Mouse (Mus musculus) ES-E14 (cell line): Measurements from ENCODE around the gene Trpv2. TPM values are rescaled to one million over a fixed set of nuclear protein-coding genes. Genes with fewer than 3 reads are reported as not detected.
A peak's percentile ranks its signal among the peaks of the same experiment; 100 is the strongest.

Source experiments
- DNase-seq: peaks from one replicate; pipeline ENCODE4 v3.0.0-alpha.2; 2013; ENCODE audit warnings: low read depth, low spot score
- H3K27ac ChIP-seq: 2 replicates; pipeline ENCODE4 v1.5.1; 2012; ENCODE audit warnings: low read depth, mild to moderate bottlenecking, low read length, moderate library complexity, mixed read lengths; ENCODE audit not compliant: poor library complexity, insufficient read depth, severe bottlenecking
- H3K36me3 ChIP-seq: 2 replicates; pipeline ENCODE4 v1.6.1; 2012; ENCODE audit warnings: mild to moderate bottlenecking, low read length, moderate library complexity, mixed read lengths; ENCODE audit not compliant: control insufficient read depth, poor library complexity, insufficient read depth, severe bottlenecking
- H3K4me1 ChIP-seq, 2 experiments: fragments of 150-350 bp in 1 of 2; sonication (generic) in 1 of 2; 2 replicates each; pipeline ENCODE4 v1.6.1; 2012; ENCODE audit warnings: low read length in 2 of 2, mild to moderate bottlenecking in 1 of 2, mixed read lengths in 1 of 2; ENCODE audit not compliant: control insufficient read depth in 2 of 2, insufficient read depth in 2 of 2, poor library complexity in 1 of 2
- H3K4me3 ChIP-seq, 2 experiments: fragments of 150-350 bp in 1 of 2; sonication (generic) in 1 of 2; 2 replicates each; pipeline ENCODE4 v1.5.1; 2012; ENCODE audit warnings: low read length in 2 of 2, low read depth in 1 of 2, mild to moderate bottlenecking in 1 of 2, mixed read lengths in 1 of 2; ENCODE audit not compliant: insufficient read depth in 1 of 2, poor library complexity in 1 of 2, severe bottlenecking in 1 of 2
- H3K9ac ChIP-seq: 2 replicates; pipeline ENCODE4 v1.6.1; 2012; ENCODE audit warnings: low read depth, mild to moderate bottlenecking, low read length, mixed read lengths; ENCODE audit not compliant: poor library complexity, insufficient read depth, severe bottlenecking
- H3K9me3 ChIP-seq: fragments of 150-350 bp; sonication (generic); 2 replicates; pipeline ENCODE4 v1.6.1; 2012; ENCODE audit warnings: low read depth, mild to moderate bottlenecking, low read length; ENCODE audit not compliant: control insufficient read depth, insufficient read depth
- CHD2 ChIP-seq: IDR thresholded peaks from 2 replicates; pipeline ENCODE4 v1.6.1; 2014; ENCODE audit warnings: mild to moderate bottlenecking, low read depth, low read length, inconsistent platforms
- HCFC1 ChIP-seq: IDR thresholded peaks from 2 replicates; pipeline ENCODE4 v1.6.1; 2012; ENCODE audit warnings: low read length, inconsistent platforms, borderline replicate concordance; ENCODE audit not compliant: insufficient read depth
- MAFK ChIP-seq: IDR thresholded peaks from 2 replicates; pipeline ENCODE4 v1.6.1; 2014; ENCODE audit warnings: mild to moderate bottlenecking, low read depth, low read length, inconsistent platforms; ENCODE audit not compliant: insufficient read depth
- ZC3H11A ChIP-seq: IDR thresholded peaks from 2 replicates; pipeline ENCODE4 v1.6.1; 2012; ENCODE audit warnings: low read depth, mild to moderate bottlenecking, inconsistent platforms, low read length, borderline replicate concordance
- ZNF384 ChIP-seq: IDR thresholded peaks from 2 replicates; pipeline ENCODE4 v1.6.1; 2012; ENCODE audit warnings: low read depth, low read length, inconsistent platforms
- in situ Hi-C, 2 experiments: fragments of 600-800 bp; cut with MboI; formaldehyde crosslinking; loops; one replicate each; pipeline ENCODE4 v1.15.1; 2025; ENCODE audit warnings: low sequenced_read_pairs in 2 of 2, inconsistent platforms in 1 of 2; ENCODE audit not compliant: unreplicated experiment in 2 of 2
- total RNA-seq: library from RNA; depleted of rRNA; stranded (reverse); fragments of 300-350 nt; gene quantifications from 2 replicates; pipeline ENCODE4 v1.2.3, GENCODE M21; 2012

The Trpv2 gene
- total RNA-seq, 1 experiment = 9.8 TPM

- no peaks in the 10 kb centered on the region for H3K36me3 ChIP-seq
- no peaks in the 10 kb centered on the region for H3K9me3 ChIP-seq
- H3K27ac ChIP-seq = no peak overlapping the region
- TF ChIP-seq ZC3H11A (no peak), MAFK (no peak), CHD2 (no peak), HCFC1 (no peak), ZNF384 (no peak)
- no peak for DNase-seq
- peaks cover 0 to 5% of the 10 kb centered on the region in 2 experiments; a peak in 1 of 4 replicates for H3K4me1 ChIP-seq
- H3K9ac ChIP-seq = no peak overlapping the region
- in situ Hi-C loops = no loop called here
- no peak overlapping the region for H3K4me3 ChIP-seq
Observed at GRCm38 (mm10) chr11:62591026-62591425, 16.7 kb downstream of the Trpv2 start.

GRCm38 (mm10) chr11:62591904-62592575 lies 17.8 kb downstream of the Trpv2 start:
- Histone ChIP-seq H3K27ac (no peak overlapping the region), H3K4me3 (no peak overlapping the region), H3K4me1 (peaks cover 0 to 5% of the 10 kb centered on the region in 2 experiments; a peak in 1 of 4 replicates), H3K9me3 (no peaks in the 10 kb centered on the region), H3K36me3 (no peaks in the 10 kb centered on the region), H3K9ac (no peak overlapping the region)
- DNase-seq = no peak
- in situ Hi-C loops = no loop called here
- no peak for TF ChIP-seq ZC3H11A
- TF ChIP-seq CHD2 = no peak
- no peak for TF ChIP-seq MAFK
- TF ChIP-seq ZNF384 = no peak
- TF ChIP-seq HCFC1 = no peak

- no peak for DNase-seq
- H3K27ac ChIP-seq = no peak overlapping the region
- no peaks in the 10 kb centered on the region for H3K9me3 ChIP-seq
- H3K36me3 ChIP-seq = peaks cover 8% of the 10 kb centered on the region
- H3K4me1 ChIP-seq = peaks cover 0 to 2% of the 10 kb centered on the region in 2 experiments; a peak in 1 of 4 replicates
- no peak overlapping the region for H3K9ac ChIP-seq
- H3K4me3 ChIP-seq = no peak overlapping the region
- in situ Hi-C loops = no loop called here
- no peak for TF ChIP-seq ZNF384
- TF ChIP-seq HCFC1 = no peak
- TF ChIP-seq CHD2 = no peak
- TF ChIP-seq MAFK = no peak
- no peak for TF ChIP-seq ZC3H11A
Observed at GRCm38 (mm10) chr11:62598571-62598970, 24.3 kb downstream of the Trpv2 start.

- no peaks in the 10 kb centered on the region for H3K9me3 ChIP-seq
- in situ Hi-C loops = no loop called here
- H3K4me1 ChIP-seq = peaks cover 0 to 10% of the 10 kb centered on the region in 2 experiments; a peak in 2 of 4 replicates
- peaks cover 42% of the 10 kb centered on the region for H3K36me3 ChIP-seq
- DNase-seq = no peak
- H3K9ac ChIP-seq = peak overlapping the region; percentile 86
- peak overlapping the region; percentile 64; the same call in 1 of the 2 replicates for H3K27ac ChIP-seq
- peak overlapping the region; percentile 66 to 68 for H3K4me3 ChIP-seq
- TF ChIP-seq ZNF384 = peak; percentile 83
- TF ChIP-seq CHD2 = no peak
Observed at GRCm38 (mm10) chr11:62601732-62602618, 27.7 kb downstream of the Trpv2 start.
